Mouse (Mus musculus) granulocyte monocyte progenitor cell, adult 5-6 weeks (primary cell): ENCODE results near the gene Gas2l1. TPM values are rescaled to one million over a fixed set of nuclear protein-coding genes. Genes with fewer than 3 reads are reported as not detected.

ENCODE experiments used
- ATAC-seq: replicated peaks from 2 replicates; pipeline ENCODE4 v1.8.0; 2016; ENCODE audit warnings: mild to moderate bottlenecking, moderate TSS enrichment, inconsistent platforms; ENCODE audit not compliant: poor library complexity, severe bottlenecking
- total RNA-seq, 2 experiments: library from RNA; stranded (forward) in 1 of 2; stranded (reverse) in 1 of 2; fragments of 200-712, 200-1000 nt in 1 of 2; fragments of >200 nt in 1 of 2; fragmentation: Nextera tagmentation in 1 of 2; gene quantifications; 2 replicates each; pipeline ENCODE4 v1.2.3; 2014 to 2017

Gene Gas2l1
- total RNA-seq, 2 experiments from 2014 or later = 1.0 to 1.3 TPM

- no peak for ATAC-seq
These were observed 1.9 kb upstream of the Gas2l1 start for GRCm38 (mm10) chr11:5067063-5067462.

GRCm38 (mm10) chr11:5064282-5065055, 658 bp downstream of the Gas2l1 start:
- no peak for ATAC-seq

- ATAC-seq = no peak
These were observed 1.4 kb downstream of the Gas2l1 start for GRCm38 (mm10) chr11:5063561-5064281.

- ATAC-seq = no peak
These were observed 2.1 kb downstream of the Gas2l1 start for GRCm38 (mm10) chr11:5062860-5063505.

- ATAC-seq = no peak
These were observed 2.8 kb downstream of the Gas2l1 start for GRCm38 (mm10) chr11:5062326-5062725.

GRCm38 (mm10) chr11:5061413-5062139, 3.6 kb downstream of the Gas2l1 start:
- peak; percentile 40 for ATAC-seq

GRCm38 (mm10) chr11:5060756-5061412, 4.2 kb downstream of the Gas2l1 start:
- ATAC-seq = no peak

- peak; percentile 21 for ATAC-seq
These were observed 5.4 kb downstream of the Gas2l1 start for GRCm38 (mm10) chr11:5059704-5060156.

- no peak for ATAC-seq
These were observed 5.9 kb downstream of the Gas2l1 start for GRCm38 (mm10) chr11:5059230-5059629.

- ATAC-seq = no peak
These were observed 6.3 kb downstream of the Gas2l1 start for GRCm38 (mm10) chr11:5058783-5059182.

- peak; percentile 17; the same call in 1 of the 2 replicates for ATAC-seq
These were observed 7.1 kb downstream of the Gas2l1 start, which contains the start of gene Rasl10a for GRCm38 (mm10) chr11:5057856-5058641. Rasl10a (plus strand) TSS chr11:5058128.

GRCm38 (mm10) chr11:5057541-5057855, 7.6 kb downstream of the Gas2l1 start:
- ATAC-seq = no peak

GRCm38 (mm10) chr11:5057064-5057463, 8.1 kb downstream of the Gas2l1 start:
- no peak for ATAC-seq

- peak; percentile 34; the same call in 1 of the 2 replicates for ATAC-seq
These were observed 8.9 kb downstream of the Gas2l1 start for GRCm38 (mm10) chr11:5055945-5056938.

- no peak for ATAC-seq
These were observed 10.3 kb downstream of the Gas2l1 start for GRCm38 (mm10) chr11:5054874-5055273.

- ATAC-seq = no peak
These were observed 11.0 kb downstream of the Gas2l1 start for GRCm38 (mm10) chr11:5054151-5054550.

GRCm38 (mm10) chr11:5052200-5052854, 12.8 kb downstream of the Gas2l1 start:
- ATAC-seq = no peak
